ENCODE assay signal across 10 mouse cellular contexts in the genomic region with DNA sequence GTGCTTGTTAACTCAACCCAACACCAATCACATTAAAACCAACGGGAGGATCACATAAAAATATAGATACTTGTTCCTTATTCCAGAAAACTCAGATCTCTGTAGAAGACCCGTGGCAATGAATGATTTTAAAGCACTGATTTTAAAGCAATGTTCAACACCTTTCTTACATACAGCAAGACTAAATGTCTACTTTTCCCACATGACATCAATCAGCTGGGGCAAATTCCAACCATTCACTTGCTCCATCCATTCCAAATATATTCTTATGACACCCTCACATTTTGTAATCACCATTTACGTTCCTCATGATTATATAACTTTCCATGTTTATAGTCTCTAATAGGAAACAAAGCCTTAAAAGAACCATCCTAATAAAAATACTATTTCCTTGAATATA. TPM values are rescaled to one million over a fixed set of nuclear protein-coding genes. Genes with fewer than 3 reads are reported as not detected.
DNase-seq lines count a peak whose midpoint lies in the region; ATAC-seq and TF ChIP-seq lines count a peak whose summit lies in the region.
"Had no signal": no experiment of that assay in that cellular context is flagged by ENCODE, and none has a peak within 500 bp of the region (broad histone marks: within the 10 kb centered on the region; RNA-seq: fewer than 3 reads in every experiment).

No protein-coding gene starts in this region.

- peak overlapping the region; percentile 87 for H3K9ac ChIP-seq in CH12.LX (ENCODE audit: insufficient read depth, low read depth)
- peak overlapping the region; percentile 32; the same call in 1 of the 2 replicates for H3K9ac ChIP-seq in forebrain, embryonic 16.5 days (replicated peaks; ENCODE audit: low read depth, low read length)
- no peak overlapping the region for H3K9ac ChIP-seq in liver, embryonic 16.5 days (ENCODE audit: low read depth, low read length)

- H3K36me3 ChIP-seq in heart, embryonic 10.5 days, result no peaks in the 10 kb centered on the region
- peaks cover 0 to 2% of the 10 kb centered on the region in 2 experiments for H3K36me3 ChIP-seq in CH12.LX (replicated peaks in 1 of 2; ENCODE audit: control insufficient read depth in 1 of 2, insufficient read depth in 1 of 2, low read length in 1 of 2)
- no peaks in the 10 kb centered on the region for H3K36me3 ChIP-seq in forebrain, embryonic 16.5 days (ENCODE audit: control insufficient read depth, insufficient read depth)
- H3K36me3 ChIP-seq in liver, embryonic 16.5 days (ENCODE audit: control insufficient read depth, insufficient read depth), result no peaks in the 10 kb centered on the region

- TF ChIP-seq POLR2A in CH12.LX (IDR thresholded peaks at IDR 0.05; ENCODE audit: low read depth, low read length), result no peak

- dilution Hi-C loops in CH12.LX (cut with MboI; ENCODE audit: extremely low pct_ligation_motif_present, extremely low pct_unique_long_range_greater_than_20kb, low sequenced_read_pairs), result no loop called here

- peak overlapping the region; percentile 80 for H3K4me2 ChIP-seq in CH12.LX (ENCODE audit: insufficient read depth, low read depth, poor library complexity, severe bottlenecking)
- peak overlapping the region; percentile 61 for H3K4me2 ChIP-seq in forebrain, embryonic 16.5 days (ENCODE audit: low read length)
- H3K4me2 ChIP-seq in liver, embryonic 16.5 days (ENCODE audit: low read depth, low read length), result peak overlapping the region; percentile 77

- no peaks in the 10 kb centered on the region for H3K9me3 ChIP-seq in heart, embryonic 10.5 days
- H3K9me3 ChIP-seq in CH12.LX (replicated peaks; ENCODE audit: low read length), result no peaks in the 10 kb centered on the region
- H3K9me3 ChIP-seq in forebrain, embryonic 16.5 days (ENCODE audit: control insufficient read depth, low read length), result no peaks in the 10 kb centered on the region
- no peaks in the 10 kb centered on the region for H3K9me3 ChIP-seq in liver, embryonic 16.5 days (replicated peaks; ENCODE audit: control insufficient read depth, low read length)

- no peak for ATAC-seq in forebrain, embryonic 16.5 days
- no peak for ATAC-seq in liver, embryonic 16.5 days (ENCODE audit: low read depth)

- 73% methylated on average over 3 of the region's 3 CpGs for WGBS in heart, embryonic 10.5 days
- WGBS in forebrain, embryonic 16.5 days, result 55% methylated on average over 3 of the region's 3 CpGs
- 41% methylated on average over 3 of the region's 3 CpGs for WGBS in liver, embryonic 16.5 days (ENCODE audit: insufficient replicate concordance)

- H3K79me2 ChIP-seq in CH12.LX (replicated peaks; ENCODE audit: control insufficient read depth, extremely low read depth, insufficient read depth, poor library complexity, severe bottlenecking), result no peaks in the 10 kb centered on the region; the same call in 1 of the 2 replicates

- in situ Hi-C loops in CH12.LX (cut with MboI; ENCODE audit: low pct_ligation_motif_present, low pct_unique_long_range_greater_than_20kb, low sequenced_read_pairs), result no loop called here

- TF ChIP-seq CTCF in CH12.LX (conservative IDR thresholded peaks at IDR 0.05 in 1 of 2, IDR thresholded peaks at IDR 0.05 in 1 of 2; ENCODE audit: low read depth in 2 of 2, low read length in 2 of 2), result no peak

- no peak for TF ChIP-seq RAD21 in CH12.LX (IDR thresholded peaks at IDR 0.05; ENCODE audit: low read depth, low read length)

- no peaks in the 10 kb centered on the region for H3K27me3 ChIP-seq in heart, embryonic 10.5 days (ENCODE audit: insufficient read depth, poor library complexity, severe bottlenecking)
- H3K27me3 ChIP-seq in CH12.LX (replicated peaks), result no peaks in the 10 kb centered on the region
- H3K27me3 ChIP-seq in forebrain, embryonic 16.5 days (replicated peaks; ENCODE audit: control insufficient read depth, insufficient read depth, low read length), result no peaks in the 10 kb centered on the region
- no peaks in the 10 kb centered on the region for H3K27me3 ChIP-seq in liver, embryonic 16.5 days (ENCODE audit: control insufficient read depth, insufficient read depth, low read depth, low read length)

- TF ChIP-seq EP300 in CH12.LX (IDR thresholded peaks at IDR 0.05; ENCODE audit: low read length), result no peak

- H3K27ac ChIP-seq in heart, embryonic 10.5 days, result peak overlapping the region; percentile 96
- no peak overlapping the region for H3K27ac ChIP-seq in CH12.LX (ENCODE audit: insufficient read depth, low read depth)
- no peak overlapping the region for H3K27ac ChIP-seq in forebrain, embryonic 16.5 days (ENCODE audit: low read length)
- H3K27ac ChIP-seq in liver, embryonic 16.5 days (ENCODE audit: low read length), result no peak overlapping the region

- no peak for DNase-seq in heart, embryonic 10.5 days (ENCODE audit: low spot score)
- no peak for DNase-seq in heart, adult 11 months
- DNase-seq in CH12.LX (ENCODE audit: extremely low read depth), result no peak
- DNase-seq in retina, embryonic 14.5 days (ENCODE audit: low spot score), result no peak
- DNase-seq in spleen, postnatal 36 days (ENCODE audit: low spot score in 2 of 2), result no peak
- DNase-seq in layer of hippocampus, adult 9-11 months, result no peak

- peak overlapping the region; percentile 76 for H3K4me3 ChIP-seq in heart, embryonic 10.5 days
- peak overlapping the region in 2 of 3 experiments; percentile 68 to 75 for H3K4me3 ChIP-seq in CH12.LX (replicated peaks in 1 of 3; ENCODE audit: low read depth in 2 of 3, low read length in 2 of 3, poor library complexity in 1 of 3)
- peak overlapping the region; percentile 60 for H3K4me3 ChIP-seq in forebrain, embryonic 16.5 days (replicated peaks; ENCODE audit: low read length)
- no peak overlapping the region for H3K4me3 ChIP-seq in liver, embryonic 16.5 days (ENCODE audit: low read depth, low read length)

- H3K4me1 ChIP-seq in heart, embryonic 10.5 days, result peaks cover 23% of the 10 kb centered on the region
- H3K4me1 ChIP-seq in CH12.LX (ENCODE audit: control insufficient read depth in 1 of 2, insufficient read depth in 2 of 2), result peaks cover 3 to 34% of the 10 kb centered on the region in 2 experiments
- peaks cover 23% of the 10 kb centered on the region for H3K4me1 ChIP-seq in forebrain, embryonic 16.5 days (replicated peaks; ENCODE audit: control insufficient read depth, insufficient read depth, low read length)
- peaks cover 13% of the 10 kb centered on the region; the same call in 1 of the 2 replicates for H3K4me1 ChIP-seq in liver, embryonic 16.5 days (ENCODE audit: control insufficient read depth, low read depth, low read length)

TF ChIP-seq in CH12.LX, 34 proteins besides CTCF, POLR2A, EP300 and RAD21:
- TF ChIP-seq TCF12 (IDR thresholded peaks at IDR 0.05; ENCODE audit: low read depth, low read length), result no peak
- no peak for TF ChIP-seq ETS1 (conservative IDR thresholded peaks at IDR 0.05; ENCODE audit: low read depth, low read length)

RNA-seq across cellular contexts. Expression of gene Mmaa, which starts 0.9 kb away (rescaled TPM):
- polyA plus RNA-seq in heart, embryonic 10.5 days (2016; fragmentation: Nextera tagmentation; extraction: Ambion mirVana), result 9.5 and 9.9 TPM in 2 replicates
- total RNA-seq in CH12.LX (2012; rRNA removed) (3.5 and 4.7 TPM in 2 replicates), CH12.LX (2014; rRNA removed) (3.0 and 3.3 TPM in 2 replicates)
- 4.1 and 4.9 TPM in 2 replicates for polyA plus RNA-seq in CH12.LX (2012; ENCODE audit: insufficient read length, low read depth)
- 27.3 and 27.9 TPM in 2 replicates for polyA plus RNA-seq in forebrain, embryonic 16.5 days (2015; fragmentation: Nextera tagmentation; extraction: Ambion mirVana)
- 4.7 and 4.9 TPM in 2 replicates for polyA plus RNA-seq in liver, embryonic 16.5 days (2015; fragmentation: Nextera tagmentation; extraction: Ambion mirVana)

RNA-seq across cellular contexts. Expression of gene 1700011L22Rik, which starts 45.5 kb away (rescaled TPM):
- not detected in 2 replicates for polyA plus RNA-seq in heart, embryonic 10.5 days (2016; fragmentation: Nextera tagmentation; extraction: Ambion mirVana)
- total RNA-seq in CH12.LX (2012; rRNA removed) (not detected in 2 replicates), CH12.LX (2014; rRNA removed) (not detected in 2 replicates)
- not detected in 2 replicates for polyA plus RNA-seq in CH12.LX (2012; ENCODE audit: insufficient read length, low read depth)
- polyA plus RNA-seq in forebrain, embryonic 16.5 days (2015; fragmentation: Nextera tagmentation; extraction: Ambion mirVana), result not detected in 2 replicates
- polyA plus RNA-seq in liver, embryonic 16.5 days (2015; fragmentation: Nextera tagmentation; extraction: Ambion mirVana), result not detected in 2 replicates
- total RNA-seq: common myeloid progenitor, adult 5-6 weeks; monocyte, adult 5-6 weeks had no signal
